Mouse (Mus musculus) adrenal gland, adult 18-20 months (tissue): ENCODE results near the gene Git1. TPM values are rescaled to one million over a fixed set of nuclear protein-coding genes. Genes with fewer than 3 reads are reported as not detected.

ENCODE experiments used
- DNase-seq, 2 experiments: peaks; one replicate each; pipeline ENCODE4 v3.0.0; 2021 to 2022; ENCODE audit warnings: low spot score in 2 of 2
- long read RNA-seq, 2 experiments: library from polyadenylated mRNA; stranded (forward); transcript quantifications; one replicate each; pipeline ENCODE4 v2.0.0; 2021
- total RNA-seq, 2 experiments: library from RNA; stranded (reverse); gene quantifications; 1 replicate in 1 of 2; 2 replicates in 1 of 2; pipeline ENCODE4 v1.2.3; 2021

Gene Git1
- total RNA-seq: 10 to 100 TPM; 47.7 to 49.2 TPM
- long read RNA-seq, experiment 1, transcript Git1-202 (19 exons, 3,476 nt): major isoform, 36 of 46 reads
- long read RNA-seq, experiment 1, partial matches to known transcripts: 4 of 46 reads
- long read RNA-seq, experiment 1, other reads (novel, unspliced or antisense): 4 of 46 reads
- long read RNA-seq, experiment 2, partial matches to known transcripts: 0 of 4 reads
- long read RNA-seq, experiment 2, other reads (novel, unspliced or antisense): 4 of 4 reads

DNA sequence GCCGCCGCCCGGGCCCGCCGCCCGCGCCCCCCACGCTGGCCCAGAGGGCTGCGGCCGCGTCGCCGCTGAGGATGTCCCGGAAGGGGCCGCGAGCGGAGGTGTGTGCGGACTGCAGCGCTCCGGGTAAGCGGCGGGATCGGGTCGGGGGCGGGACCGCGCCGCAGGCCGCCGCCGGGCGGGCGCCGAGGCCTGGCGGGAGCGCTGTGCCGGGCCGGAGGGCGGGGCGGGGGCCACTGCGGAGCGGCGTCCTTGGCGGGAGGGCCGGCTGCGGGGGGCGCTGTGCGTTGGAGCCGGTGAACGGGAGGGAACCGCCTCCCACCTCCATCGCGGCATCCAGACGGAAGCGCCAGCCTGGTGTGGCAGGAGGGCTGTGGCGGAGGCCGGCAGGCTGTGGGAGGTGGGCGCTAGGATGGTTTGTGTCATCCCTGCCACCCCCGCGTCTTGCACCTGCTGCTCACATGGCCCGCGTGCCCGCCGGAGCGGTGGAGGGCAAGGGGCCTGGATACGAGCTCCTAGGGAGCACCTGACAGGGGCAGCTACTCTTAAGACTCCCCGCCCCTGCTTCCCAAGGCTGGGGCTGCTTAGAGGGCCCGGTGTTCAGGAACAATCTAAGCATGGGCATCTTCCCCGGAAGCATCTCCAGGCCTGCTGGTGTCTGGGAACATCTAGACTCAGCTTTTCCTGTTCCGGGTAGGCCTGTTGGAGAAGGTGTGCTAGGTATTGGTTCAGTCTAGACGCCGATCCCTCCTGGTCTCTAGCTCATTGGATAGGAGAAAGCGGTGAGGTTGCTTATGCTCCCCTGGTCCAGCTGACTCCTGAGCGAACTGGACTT, at the start of gene Git1:
Git1 (plus strand) TSS at position 51 of the 832 bp plus-strand sequence.
- peak; percentile 54 to 66 for DNase-seq

GRCm38 (mm10) chr11:77444939-77445338, 48.4 kb upstream of the Git1 start:
- peak in 1 of 2 experiments; percentile 19 for DNase-seq

DNA sequence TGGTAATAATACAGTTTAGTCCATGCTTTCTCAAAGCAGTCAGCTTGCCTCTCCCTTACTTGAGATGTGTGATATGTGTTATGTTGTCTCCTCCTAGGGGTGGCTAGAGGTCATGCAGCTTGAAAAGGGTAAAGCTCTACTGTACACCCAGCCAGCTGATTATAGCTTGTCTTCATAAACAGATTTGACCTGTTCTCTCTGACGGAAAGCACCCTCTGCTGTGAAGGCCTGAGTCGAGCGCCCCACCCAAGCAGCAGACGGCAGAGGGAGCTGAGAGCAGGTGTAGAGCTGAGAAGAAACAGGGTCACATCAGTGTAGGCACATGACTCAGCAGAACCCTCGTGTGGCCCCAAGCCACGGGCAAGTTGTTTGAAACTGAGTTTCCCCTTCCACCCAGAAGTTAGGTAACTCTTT, 46.7 kb upstream of the Git1 start:
- peak in 1 of 2 experiments; percentile 31 for DNase-seq

- DNase-seq: no peak
These were observed 44.1 kb upstream of the Git1 start for GRCm38 (mm10) chr11:77449224-77449623.

DNA sequence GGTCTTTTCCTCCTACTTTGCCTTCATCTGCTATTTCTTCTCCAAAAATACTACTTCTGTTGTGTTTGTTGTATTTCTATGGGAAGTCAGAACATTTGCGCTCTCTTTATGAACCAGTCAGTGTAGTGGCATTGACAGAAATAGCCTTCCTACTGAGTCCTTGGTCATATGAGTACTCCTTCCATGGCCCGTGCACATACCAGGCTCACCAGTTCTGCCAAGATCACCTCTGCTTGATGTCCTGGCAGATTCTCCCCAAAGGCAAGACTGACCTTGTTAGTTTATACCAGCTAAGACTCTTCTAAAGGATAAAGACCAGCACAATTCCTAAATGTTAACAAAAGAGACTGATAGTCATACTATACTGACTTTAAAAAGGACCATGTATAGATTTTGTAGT, 41.7 kb upstream of the Git1 start:
- DNase-seq: no peak

DNA sequence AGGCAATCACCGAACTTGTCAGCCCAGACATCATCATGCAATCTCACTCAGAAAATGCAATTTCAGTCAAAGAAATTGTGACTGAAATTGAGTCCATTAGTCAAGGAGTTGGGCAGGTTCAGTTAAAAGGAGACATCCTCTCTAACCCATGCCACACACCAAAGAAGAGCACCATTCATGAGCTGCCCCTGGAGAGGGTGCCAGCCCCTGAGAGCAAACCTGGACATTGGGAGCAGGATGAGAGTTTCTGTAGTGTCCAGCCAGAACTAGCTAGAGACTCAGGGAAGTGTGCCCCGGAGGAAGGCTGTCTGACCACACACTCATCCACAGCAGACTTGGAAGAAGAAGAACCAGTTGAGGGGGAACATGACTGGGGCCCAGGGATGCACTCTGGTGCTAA, 40.0 kb upstream of the Git1 start:
- no peak for DNase-seq

- no peak for DNase-seq
These were observed 37.4 kb upstream of the Git1 start for GRCm38 (mm10) chr11:77455770-77456510.

DNA sequence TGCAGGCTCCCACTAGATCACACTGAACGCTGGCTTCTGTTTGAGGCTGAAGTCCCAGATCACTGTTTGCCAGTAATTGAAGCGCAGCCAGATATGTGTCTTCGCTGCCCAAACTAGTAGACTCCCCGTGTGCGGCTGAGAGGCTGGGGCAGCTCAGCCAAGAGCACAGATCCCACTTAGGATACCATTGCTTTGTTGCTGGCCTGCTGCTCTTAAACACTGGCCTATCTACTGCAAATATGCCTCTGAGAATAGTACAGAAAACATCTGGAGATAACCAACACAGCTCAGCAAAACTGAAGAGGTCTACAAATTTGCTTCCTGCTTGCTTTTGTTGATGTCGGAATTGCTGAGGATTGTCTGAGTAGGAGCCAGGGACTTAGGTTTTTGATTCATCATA, 36.5 kb upstream of the Git1 start:
- no peak for DNase-seq

- no peak for DNase-seq
These were observed 31.5 kb upstream of the Git1 start for GRCm38 (mm10) chr11:77461856-77462255.

DNA sequence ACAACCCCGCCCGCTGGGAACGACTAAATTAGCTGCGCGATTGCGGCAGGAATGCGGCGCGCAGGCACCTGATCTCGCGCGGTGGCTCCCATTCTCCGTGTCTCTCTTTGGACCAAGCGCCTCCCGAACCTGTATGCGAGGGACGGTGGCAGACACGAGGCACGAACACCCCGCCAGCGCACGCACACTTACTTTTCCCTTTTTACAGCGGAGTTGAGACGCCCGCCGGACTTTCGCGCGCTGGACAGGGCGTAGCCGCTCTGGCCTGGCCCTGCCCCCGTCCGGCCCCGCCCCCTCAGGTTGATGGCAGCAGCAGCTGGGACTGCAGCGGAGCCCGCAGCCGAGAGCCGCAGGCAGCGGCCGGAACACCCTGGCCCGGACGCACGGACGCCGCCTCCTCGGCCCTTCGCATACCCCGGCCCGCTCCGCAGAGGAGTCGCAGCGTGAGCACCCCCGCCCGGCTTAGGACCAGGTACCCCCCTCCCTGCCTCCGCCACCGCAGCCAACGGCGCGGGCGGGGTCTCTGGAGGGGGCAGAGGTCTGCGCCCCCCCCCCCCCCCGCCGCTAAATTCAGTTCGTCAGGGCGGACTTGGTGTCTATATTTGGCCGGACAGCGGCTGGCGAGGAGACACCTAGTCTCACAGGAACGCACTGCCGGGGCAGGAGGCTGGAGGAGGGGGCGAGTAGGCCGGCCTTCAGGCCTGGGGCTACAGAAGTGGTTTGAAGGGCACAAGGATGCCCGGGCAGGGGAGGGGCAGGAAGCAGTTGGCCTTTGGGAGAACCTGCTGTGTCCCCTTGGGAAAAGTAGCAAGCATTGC, 30.9 kb upstream of the Git1 start, which contains the start of gene Coro6:
Coro6 (plus strand) TSS at position 129 of the 818 bp plus-strand sequence.
- peak; percentile 69 to 78 for DNase-seq

- DNase-seq: no peak
These were observed 30.3 kb upstream of the Git1 start for GRCm38 (mm10) chr11:77463101-77463445.

- no peak for DNase-seq
These were observed 29.6 kb upstream of the Git1 start for GRCm38 (mm10) chr11:77463786-77464185.

DNA sequence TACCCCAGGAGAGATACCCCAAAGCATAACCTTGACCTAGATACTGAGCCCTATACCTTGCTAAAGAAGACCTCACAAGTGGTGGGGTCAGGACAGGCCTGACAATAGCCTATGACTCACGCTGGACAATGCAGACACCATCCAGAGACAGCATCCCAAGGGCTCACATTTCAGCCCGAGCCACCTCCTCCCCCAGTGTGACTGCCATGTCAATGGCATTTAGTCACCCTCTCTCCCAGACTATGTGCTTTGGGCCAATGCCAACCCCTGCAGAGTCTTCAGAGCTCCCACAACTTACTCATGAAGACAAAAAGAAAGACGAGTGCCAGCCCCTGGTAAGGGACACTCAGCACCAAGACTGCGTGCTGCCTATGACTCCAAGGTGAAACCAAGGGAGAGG, 28.7 kb upstream of the Git1 start:
- peak in 1 of 2 experiments; percentile 47 for DNase-seq

GRCm38 (mm10) chr11:77465111-77465510, 28.3 kb upstream of the Git1 start:
- no peak for DNase-seq

GRCm38 (mm10) chr11:77466544-77466943, 26.8 kb upstream of the Git1 start:
- no peak for DNase-seq

DNA sequence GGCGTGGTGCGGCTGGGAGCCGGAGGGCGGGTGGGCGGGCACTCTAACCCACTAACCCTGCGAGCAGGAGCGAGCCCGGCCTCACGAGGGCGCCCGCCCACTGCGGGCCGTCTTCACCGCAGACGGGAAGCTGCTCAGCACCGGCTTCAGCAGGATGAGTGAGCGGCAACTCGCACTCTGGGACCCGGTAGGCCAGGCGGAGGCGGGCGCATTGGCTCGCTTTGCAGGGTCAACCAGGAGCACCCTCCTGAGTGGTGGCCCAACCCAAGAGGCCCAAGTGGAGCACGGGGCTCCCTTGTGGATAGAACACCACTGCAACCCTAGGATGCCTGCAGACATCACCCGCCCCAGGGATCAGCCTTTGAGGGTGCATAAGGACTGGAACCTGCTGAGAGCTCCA, 26.2 kb upstream of the Git1 start:
- peak; percentile 72 to 79 for DNase-seq

DNA sequence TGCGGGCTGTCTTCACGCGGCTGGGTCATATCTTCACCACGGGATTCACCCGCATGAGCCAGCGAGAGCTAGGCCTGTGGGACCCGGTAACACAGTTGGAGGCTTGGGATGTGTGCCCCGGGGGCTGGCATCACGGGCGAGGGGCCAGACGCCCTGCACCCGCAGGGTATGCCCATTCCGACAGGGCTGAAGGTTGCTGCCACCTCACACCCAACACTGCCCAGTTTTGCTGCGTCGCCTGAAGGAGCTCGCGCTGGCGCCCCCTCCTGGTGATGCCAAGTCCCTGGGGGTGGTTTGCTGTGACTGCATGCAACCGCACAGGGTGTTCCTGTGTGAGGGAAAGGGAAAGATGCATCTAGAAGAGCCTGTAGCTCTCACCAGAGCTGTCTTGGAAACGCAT, 25.6 kb upstream of the Git1 start:
- peak; percentile 80 to 81 for DNase-seq

DNA sequence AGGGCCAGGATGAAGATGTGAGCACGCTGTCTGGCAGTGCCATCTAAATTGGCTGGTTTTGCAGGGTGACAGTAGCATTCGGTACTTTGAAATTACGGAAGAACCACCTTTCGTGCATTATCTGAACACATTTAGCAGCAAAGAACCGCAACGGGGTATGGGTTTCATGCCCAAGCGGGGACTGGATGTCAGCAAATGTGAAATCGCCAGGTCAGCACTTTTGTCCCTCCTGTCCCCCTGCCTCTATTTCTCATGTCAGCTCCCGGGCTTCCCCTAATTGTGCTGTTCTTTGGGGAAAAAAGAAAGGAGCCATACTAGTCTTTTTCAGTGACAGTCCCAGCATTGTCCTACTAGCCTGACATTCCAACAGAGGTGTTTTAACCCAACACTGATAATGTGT, 25.0 kb upstream of the Git1 start:
- DNase-seq: no peak

DNA sequence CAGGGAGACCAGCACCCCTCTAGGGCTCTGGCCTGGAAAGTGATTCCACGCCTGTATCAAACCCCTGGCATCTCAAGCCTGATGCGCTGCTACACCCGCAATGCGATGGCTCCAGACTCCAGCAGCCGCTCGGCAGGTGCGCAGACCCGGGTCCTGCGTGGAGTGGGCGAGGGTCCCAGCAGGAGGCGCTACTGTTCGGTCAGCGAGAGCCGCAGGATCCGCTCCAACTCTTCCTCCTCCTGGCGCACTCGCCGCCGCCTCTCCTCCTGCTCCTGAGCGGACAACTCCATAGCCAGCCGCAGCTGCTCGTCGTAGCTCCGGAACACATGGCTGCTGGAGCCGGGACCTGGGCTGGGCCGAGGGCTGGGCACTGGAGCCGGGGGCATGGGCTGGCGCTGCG, 22.0 kb upstream of the Git1 start:
- DNase-seq: no peak

DNA sequence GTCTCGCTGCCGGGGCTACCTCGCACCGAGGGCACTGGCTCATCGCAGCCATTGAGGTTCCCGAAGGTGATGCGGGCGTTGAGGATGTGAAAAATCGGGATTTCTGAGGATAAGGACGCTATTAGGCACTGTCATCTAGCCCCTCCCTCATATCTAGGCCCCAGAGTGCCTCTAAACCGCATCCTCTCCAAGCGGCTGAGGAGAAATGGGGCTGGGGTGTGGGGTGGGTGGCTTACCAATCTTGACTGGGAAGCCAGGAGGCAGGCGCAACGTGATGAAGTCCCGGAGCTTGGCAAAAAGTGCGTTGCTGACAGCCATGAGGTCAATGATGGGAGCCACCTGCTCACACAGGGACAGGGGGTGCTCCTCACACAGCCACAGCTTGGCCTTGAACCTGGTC, 20.6 kb upstream of the Git1 start:
- DNase-seq: no peak

- DNase-seq: no peak
These were observed 17.1 kb upstream of the Git1 start for GRCm38 (mm10) chr11:77476216-77476615.
